Mouse (Mus musculus): ENCODE data around the gene Tldc2.

Tldc2 gene

GRCm38 (mm10) chr2:157127370-157127769 lies 40.5 kb downstream of the Tldc2 start:
- no peak for DNase-seq (ENCODE audit: low read depth, low spot score)

GRCm38 (mm10) chr2:157128072-157128471 lies 41.2 kb downstream of the Tldc2 start:
- DNase-seq (ENCODE audit: low read depth, low spot score), result no peak

- no peak for DNase-seq (ENCODE audit: low read depth, low spot score)
Measured at GRCm38 (mm10) chr2:157129096-157129495, 42.2 kb downstream of the Tldc2 start.

GRCm38 (mm10) chr2:157129601-157130164 lies 42.8 kb downstream of the Tldc2 start:
- no peak for DNase-seq (ENCODE audit: low read depth, low spot score)

- no peak for DNase-seq (ENCODE audit: low read depth, low spot score)
Measured at GRCm38 (mm10) chr2:157130813-157131514, 44.1 kb downstream of the Tldc2 start.

- no peak for DNase-seq (ENCODE audit: low read depth, low spot score)
Measured at GRCm38 (mm10) chr2:157132086-157132485, 45.2 kb downstream of the Tldc2 start.

GRCm38 (mm10) chr2:157132686-157133540 lies 46.1 kb downstream of the Tldc2 start:
- DNase-seq (ENCODE audit: low read depth, low spot score), result no peak

GRCm38 (mm10) chr2:157133769-157134478 lies 47.1 kb downstream of the Tldc2 start:
- DNase-seq (ENCODE audit: low read depth, low spot score), result no peak

GRCm38 (mm10) chr2:157134479-157134931 lies 47.6 kb downstream of the Tldc2 start:
- peak; percentile 34 for DNase-seq (ENCODE audit: low read depth, low spot score)

GRCm38 (mm10) chr2:157135014-157135413 lies 48.2 kb downstream of the Tldc2 start, which contains the start of gene Samhd1:
Samhd1 (minus strand) TSS chr2:157135265.
- peak; percentile 95 for DNase-seq (ENCODE audit: low read depth, low spot score)

- DNase-seq (ENCODE audit: low read depth, low spot score), result no peak
Measured at GRCm38 (mm10) chr2:157135529-157136120, 48.8 kb downstream of the Tldc2 start.

GRCm38 (mm10) chr2:157136176-157136575 lies 49.3 kb downstream of the Tldc2 start:
- no peak for DNase-seq (ENCODE audit: low read depth, low spot score)

- no peak for DNase-seq (ENCODE audit: low read depth, low spot score)
Measured at GRCm38 (mm10) chr2:157136646-157137045, 49.8 kb downstream of the Tldc2 start.

GRCm38 (mm10) chr2:157137959-157138731 lies 51.3 kb downstream of the Tldc2 start:
- no peak for DNase-seq (ENCODE audit: low read depth, low spot score)

GRCm38 (mm10) chr2:157138808-157139207 lies 52.0 kb downstream of the Tldc2 start:
- DNase-seq (ENCODE audit: low read depth, low spot score), result no peak

- DNase-seq (ENCODE audit: low read depth, low spot score), result no peak
Measured at GRCm38 (mm10) chr2:157139251-157139802, 52.5 kb downstream of the Tldc2 start.

GRCm38 (mm10) chr2:157141962-157142361 lies 55.1 kb downstream of the Tldc2 start:
- no peak for DNase-seq (ENCODE audit: low read depth, low spot score)

GRCm38 (mm10) chr2:157144132-157144531 lies 57.3 kb downstream of the Tldc2 start:
- DNase-seq (ENCODE audit: low read depth, low spot score), result no peak

GRCm38 (mm10) chr2:157145173-157145572 lies 58.3 kb downstream of the Tldc2 start:
- no peak for DNase-seq (ENCODE audit: low read depth, low spot score)
